Mouse (Mus musculus): Measurements from ENCODE around the gene Gde1.

- TF ChIP-seq POLR2A (IDR thresholded peaks at IDR 0.05; ENCODE audit: borderline replicate concordance, low read depth, low read length) (no peak), CTCF (IDR thresholded peaks at IDR 0.05; ENCODE audit: low read depth, low read length) (no peak)
These were observed 27.6 kb upstream of the Gde1 start for GRCm38 (mm10) chr7:118733225-118733624.

All from bone marrow macrophage, adult 2 months (primary cell).